Mouse (Mus musculus): Measurements from ENCODE around the gene Gars.

Gars gene

DNA sequence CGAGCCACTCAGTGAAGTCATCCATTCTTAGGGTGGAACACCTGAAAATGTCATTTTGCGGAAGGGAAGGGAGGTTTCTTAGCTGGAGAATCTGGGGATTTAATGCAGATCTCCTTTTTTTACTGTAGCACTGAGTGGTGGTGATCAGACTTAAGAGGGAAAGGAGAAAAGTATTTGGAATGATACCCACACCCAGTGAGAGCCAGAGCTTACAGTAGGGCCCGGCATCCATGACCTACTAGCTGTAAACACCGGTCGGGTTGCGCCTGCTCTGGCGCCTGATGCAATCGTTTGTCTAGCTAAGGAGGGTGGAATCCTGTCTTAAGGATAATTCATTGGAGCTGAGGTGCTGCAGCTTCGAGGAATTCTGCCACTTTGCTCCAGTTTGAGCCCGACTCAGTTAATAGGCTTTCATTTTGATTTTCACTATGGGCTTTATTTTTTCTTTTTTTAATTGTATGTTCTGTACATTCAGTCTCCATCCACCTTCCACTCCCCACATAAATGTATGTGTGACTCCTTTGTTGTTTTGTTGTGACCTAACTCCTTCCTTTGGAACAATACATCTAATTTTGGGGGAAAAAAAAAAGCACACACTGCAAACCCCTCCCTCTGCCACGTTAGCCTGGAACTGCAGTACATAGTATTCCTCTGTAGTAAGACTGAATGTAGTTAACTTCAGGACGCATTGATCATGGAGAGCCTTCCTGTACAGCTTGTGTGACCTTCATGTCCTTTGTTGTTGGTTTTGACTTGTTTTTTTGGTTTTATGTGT is 1.1 kb downstream of the Gars start:
- DNase-seq (ENCODE audit: low spot score in 2 of 2), result no peak

DNA sequence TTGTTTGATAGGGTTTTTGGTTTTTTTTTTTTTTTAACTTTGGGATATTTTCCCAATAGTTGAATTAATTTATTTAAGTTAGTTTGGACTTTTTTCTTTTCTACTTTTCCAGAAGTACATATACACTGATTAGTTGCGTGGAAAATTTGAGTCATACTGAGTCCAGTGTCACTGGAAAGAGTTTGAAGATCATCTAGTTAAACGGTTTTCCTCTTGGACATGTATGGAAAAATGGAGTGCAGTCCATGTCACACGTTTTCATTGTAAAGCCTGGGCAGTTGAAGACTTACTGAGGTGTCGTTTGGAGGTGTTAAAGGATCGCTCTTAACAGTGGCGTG is 1.6 kb downstream of the Gars start:
- DNase-seq (ENCODE audit: low spot score in 2 of 2), result no peak

DNA sequence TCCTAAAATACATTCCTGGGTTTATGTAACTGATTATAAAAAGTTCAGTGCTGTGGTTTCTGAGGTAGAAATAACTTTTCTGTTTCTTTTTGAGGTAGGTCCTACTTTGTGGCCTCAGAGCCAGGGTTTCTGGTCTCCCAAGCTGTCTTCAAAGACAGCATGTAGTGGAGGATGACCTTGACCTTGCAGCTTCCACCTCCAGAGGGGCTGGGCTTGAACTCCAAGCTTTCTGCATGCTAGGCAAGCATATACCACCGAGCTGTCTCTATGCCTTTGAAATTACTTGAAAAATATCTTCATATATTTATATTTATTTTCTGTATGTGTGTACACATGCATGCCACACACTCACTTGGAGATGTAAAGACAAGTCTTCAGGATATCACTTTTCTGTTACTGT is 2.2 kb downstream of the Gars start:
- DNase-seq (ENCODE audit: low spot score in 2 of 2), result no peak

DNA sequence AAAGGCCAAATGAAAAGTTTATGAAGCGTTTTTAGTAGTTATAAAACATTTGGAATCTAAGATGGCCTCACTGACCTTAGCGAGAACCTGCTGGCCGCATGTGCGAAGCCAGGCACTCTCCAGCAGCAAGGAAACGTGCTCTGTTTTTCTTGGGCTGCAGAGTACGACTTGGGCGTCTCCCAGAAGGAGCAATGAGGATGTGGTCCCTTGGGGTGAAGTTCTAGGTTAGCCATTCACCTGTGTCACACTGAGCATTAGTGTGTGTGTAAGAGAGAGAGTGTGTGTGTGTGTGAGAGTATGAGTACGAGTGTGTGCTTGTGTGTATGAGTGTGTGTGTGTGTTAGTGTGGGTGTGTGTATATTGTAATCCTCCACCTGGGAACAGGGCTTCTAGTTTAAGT is 5.4 kb downstream of the Gars start:
- no peak for DNase-seq (ENCODE audit: low spot score in 2 of 2)

DNA sequence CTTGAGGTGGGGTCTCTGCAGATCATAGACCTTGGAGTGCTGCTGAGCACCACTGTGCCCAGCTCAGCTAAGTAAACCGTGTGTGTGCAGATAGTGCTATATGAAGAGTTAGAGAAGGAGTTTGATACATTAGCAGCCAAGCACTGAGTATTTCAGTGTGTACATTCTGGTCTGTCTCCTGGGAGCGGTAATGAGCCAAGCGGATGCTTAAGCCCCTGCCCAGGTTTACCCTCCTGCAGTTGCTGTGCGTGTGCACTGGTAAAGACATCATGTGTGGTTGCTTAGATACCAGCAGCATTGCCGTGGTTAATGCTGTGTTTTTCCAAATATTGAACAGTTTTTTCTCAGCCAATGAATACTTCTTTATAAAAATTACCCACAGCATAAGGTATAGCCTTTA is 6.7 kb downstream of the Gars start:
- DNase-seq (ENCODE audit: low spot score in 2 of 2), result no peak

DNA sequence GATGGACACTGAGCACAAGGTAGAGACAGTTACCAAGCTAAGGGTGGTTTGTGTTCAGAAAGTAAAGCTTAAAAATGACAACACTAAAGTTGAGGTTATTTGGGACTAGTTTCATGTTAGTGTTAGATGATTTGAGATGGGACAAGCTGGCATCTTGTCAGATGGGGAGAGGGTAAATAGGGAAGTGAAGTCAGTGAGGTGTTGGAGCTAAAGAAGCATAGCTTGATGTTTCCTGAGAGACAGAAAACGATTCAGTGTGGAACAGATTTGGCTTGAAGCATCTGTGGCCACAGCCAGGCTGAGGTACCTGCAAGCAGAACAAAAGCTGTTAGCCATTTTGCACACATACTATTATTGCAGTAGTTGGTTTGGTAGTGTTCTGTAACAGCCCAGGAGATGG is 7.5 kb downstream of the Gars start:
- no peak for DNase-seq (ENCODE audit: low spot score in 2 of 2)

DNA sequence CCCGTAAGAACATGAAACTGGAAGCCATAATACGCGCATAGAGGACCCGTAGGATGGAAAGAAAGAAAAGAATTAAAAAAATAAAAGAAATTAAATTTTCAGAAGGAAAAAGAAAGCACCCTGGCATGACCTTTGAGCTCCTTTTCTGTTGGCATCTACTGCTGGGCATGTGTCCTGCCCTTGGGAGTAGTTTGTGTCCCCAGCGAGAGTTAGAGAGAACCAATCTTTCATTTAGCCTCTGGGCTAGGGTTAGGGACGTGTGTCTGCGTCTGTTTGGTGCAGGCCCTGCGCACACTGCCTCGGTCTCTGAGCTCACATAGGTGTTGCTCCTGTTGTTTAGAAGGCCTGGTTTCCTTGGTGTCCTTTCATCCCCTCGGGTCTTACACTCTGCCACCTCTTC is 11.4 kb downstream of the Gars start:
- no peak for DNase-seq (ENCODE audit: low spot score in 2 of 2)

DNA sequence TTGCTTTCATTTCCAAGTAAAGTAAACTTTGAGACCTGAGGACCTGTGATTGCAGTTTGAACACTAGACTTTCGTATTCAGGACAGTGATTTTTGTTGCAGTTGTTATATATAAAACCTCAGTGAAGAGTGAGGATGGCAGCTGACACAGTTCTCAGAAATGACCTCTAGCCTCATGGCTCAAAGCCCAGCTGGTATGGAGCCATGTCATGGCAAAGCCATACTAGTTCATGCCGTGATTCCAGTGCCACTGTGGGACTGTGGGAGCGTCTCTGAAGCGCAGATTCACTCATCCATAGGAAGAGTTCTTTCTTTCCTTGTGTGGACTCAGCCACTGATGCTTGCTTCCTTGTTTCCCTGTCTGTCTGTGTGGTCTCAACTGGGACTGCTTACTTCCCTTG is 16.7 kb downstream of the Gars start:
- no peak for DNase-seq (ENCODE audit: low spot score in 2 of 2)

DNA sequence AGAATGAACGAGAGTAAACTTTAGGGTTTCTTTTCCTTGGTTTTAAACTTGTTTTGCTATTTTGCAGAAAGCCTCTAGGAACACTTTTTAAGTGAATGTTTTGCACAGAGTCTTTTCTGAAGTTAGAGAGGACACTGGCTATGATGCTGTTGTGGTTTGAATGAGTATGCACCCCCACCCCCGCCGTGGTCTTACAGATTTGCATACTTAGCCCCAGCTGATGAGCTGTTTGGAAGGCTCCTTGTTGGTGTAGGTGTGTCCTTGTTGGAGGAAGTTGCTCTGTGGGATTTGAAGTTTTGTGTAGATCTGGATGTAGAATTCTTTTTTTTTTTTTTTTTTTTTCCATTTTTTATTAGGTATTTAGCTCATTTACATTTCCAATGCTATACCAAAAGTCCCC is 19.6 kb downstream of the Gars start:
- DNase-seq (ENCODE audit: low spot score in 2 of 2), result no peak

DNA sequence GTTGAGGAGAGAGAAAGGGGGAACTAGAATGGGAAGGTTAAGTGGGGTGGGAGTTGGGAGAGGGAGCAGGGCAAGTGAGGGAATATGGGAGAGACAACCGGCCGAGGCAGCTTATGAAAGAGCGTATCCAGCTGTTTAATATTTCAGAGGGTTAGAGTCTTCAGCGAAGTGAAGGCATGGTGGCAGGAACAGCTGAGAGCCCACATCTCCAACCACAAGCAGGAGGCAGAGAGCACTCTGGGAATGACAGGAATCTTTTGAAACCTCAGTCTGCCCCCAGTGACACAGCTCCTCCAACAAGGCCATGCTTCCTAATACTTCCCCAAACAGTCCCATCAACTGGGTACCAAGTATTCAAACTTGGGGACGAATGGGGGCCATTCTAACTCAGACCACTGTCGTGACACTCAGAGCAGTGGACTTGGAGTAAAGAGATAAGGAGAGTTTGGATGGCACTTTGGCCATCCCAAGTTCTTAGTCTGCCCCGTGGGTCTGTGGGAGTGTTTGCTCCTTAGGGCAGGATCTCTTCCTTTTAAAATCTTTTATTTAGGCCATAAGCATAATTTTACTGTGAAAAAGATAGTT is 22.5 kb downstream of the Gars start:
- DNase-seq (ENCODE audit: low spot score in 2 of 2), result no peak

DNA sequence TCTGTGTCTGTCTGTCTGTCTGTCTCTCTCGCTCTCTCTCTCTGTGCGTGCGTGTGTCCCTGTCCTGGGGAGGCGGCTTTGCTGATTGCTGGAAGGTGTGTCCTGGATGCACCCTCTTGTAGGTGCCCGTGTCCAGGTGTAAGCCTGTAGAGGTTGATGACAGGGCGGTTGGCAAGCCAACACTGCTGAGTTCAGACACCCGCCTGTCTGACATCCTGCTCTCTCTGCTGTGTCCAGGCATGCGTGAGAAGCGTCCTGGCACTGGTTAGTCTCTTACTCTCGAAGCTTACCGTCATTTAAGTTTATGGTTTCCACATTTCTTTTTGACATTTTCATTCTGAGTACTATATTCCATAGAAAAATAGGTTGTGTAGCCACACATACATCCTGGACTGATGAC is 23.5 kb downstream of the Gars start:
- no peak for DNase-seq (ENCODE audit: low spot score in 2 of 2)

DNA sequence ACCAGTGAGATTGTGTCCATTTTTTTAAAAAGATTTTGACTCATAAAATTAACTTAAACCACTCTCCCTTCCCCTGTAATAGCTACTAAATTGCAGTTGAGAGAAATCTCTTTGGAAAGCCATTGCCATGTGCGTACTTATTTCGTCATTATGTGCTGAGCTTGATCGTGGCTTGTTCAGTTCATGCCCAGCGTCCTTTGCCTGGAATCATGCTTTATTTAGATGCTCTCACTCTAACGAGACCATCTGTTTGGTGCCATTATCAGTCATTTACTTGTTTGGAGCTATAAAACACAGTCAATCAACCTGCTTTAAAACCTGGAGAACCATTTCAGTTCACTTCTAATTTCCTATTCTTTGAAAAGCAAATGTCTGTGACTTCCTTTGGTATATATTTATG is 24.4 kb downstream of the Gars start:
- DNase-seq (ENCODE audit: low spot score in 2 of 2), result no peak

DNA sequence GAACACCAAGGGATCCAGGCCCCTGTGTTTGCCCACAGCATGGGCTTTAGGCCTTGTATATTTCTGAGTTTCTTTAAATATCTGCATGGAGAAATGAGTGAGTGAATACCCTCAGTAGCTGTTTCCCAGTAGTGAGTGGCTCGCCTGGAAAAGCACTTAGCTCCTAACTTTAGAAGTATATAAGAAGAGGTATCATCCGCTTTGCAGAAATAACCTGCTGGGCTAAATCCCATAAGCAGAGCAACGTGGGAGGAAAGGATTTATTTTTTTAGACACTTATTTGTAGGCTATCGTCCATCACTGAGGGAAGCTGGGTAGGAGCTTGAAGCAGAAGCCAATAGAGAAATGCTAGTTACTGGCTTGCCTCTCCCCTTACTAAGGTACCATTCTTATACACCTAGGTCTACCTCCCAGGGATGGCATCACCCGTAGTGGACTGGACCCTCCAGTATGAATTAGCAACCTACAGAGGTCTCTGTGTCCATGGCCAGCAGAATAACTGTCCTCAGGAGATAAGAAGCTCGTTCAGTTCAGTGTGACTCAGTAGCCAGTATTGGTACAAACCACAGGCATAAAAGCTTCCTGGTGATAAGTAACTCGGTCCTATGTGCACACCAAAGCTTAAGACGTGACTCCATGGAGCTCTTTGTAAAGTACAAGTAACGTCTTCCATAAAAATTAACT is 26.1 kb downstream of the Gars start:
- no peak for DNase-seq (ENCODE audit: low spot score in 2 of 2)

DNA sequence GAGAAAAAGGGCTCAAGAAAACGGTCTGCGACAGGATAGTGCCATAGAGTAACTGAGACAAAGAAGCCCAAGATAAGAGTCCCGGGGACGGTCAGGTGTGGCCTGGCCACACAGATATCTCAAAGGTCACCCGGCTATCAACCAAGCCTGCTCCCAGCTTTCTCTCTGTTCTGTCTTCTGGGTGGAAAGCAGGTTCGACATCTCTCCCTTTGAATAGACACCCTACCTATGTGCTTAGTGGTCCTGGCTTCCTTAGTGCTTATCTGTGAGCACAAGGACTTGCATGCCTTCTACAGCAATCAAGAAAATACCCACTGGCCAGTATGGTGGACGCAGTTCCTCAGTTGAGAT is 26.6 kb downstream of the Gars start:
- no peak for DNase-seq (ENCODE audit: low spot score in 2 of 2)

DNA sequence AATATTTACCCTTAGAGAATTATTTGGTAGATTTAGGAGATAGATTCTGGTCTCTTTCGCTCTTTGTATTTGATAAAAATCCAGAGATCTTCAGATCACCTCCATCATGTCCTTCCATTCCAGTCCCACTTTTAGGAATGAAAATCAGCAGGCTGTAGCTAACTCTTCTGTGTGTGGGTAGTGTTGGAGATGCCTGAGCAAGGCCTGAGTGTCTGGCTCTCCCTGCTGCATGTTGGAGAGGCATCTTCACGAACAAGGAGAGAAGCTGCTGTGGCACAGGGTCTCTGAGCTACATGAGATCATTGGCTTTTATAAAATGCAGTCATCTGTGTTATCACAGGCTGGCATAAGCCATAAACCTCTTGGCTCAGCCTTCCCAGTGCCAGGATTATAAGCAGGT is 28.1 kb downstream of the Gars start:
- no peak for DNase-seq (ENCODE audit: low spot score in 2 of 2)

DNA sequence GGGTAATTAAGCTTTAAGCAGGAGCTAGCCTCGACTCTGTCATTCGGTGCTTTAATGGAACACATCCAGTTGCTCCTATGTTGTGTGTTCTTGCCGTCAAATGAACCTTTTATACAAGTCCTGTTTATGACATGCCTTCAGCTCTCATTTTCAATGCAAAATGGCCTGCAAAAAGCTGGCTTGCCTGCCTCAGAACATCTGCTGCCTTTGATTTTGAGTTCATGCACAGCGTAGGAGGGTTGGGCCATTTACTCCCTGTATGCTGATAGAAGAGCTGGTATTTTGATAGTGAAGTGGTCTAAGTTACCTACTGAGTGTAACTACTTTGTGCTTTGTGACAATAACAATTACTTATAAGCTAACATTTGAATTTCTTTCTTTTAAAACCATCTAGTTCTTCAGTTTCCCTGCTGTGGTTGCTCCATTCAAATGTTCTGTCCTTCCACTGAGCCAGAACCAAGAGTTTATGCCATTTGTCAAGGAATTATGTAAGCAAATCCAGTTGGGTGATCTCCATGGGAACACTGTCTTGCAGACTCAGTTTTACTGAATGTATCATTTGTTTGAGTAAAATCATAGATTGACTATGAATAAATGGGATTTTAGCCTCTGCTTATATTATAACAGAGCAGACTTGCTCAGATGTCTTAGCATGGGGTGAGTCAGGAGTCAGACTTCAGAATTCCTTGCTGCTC is 38.9 kb downstream of the Gars start:
- DNase-seq (ENCODE audit: low spot score in 2 of 2), result no peak

DNA sequence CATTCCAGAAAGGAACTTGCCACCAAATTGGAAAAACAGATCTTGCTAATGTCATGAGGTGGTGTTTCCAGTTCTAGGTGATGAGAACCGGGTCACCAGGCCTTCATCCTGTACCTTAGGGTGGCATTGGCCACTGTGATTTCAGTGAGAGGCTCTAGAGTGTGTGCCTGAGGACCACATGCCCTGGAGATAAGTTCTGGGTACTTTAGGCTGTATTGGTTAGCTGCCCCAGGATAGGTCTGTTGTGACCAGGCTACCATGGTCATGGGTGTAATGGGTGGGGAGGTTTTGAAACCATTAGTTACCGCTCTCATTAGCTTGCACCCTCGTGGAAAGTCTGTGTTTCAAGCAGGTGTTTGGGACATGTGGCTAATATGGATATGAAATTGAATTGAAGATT is 43.6 kb downstream of the Gars start:
- DNase-seq (ENCODE audit: low spot score in 2 of 2), result no peak

DNA sequence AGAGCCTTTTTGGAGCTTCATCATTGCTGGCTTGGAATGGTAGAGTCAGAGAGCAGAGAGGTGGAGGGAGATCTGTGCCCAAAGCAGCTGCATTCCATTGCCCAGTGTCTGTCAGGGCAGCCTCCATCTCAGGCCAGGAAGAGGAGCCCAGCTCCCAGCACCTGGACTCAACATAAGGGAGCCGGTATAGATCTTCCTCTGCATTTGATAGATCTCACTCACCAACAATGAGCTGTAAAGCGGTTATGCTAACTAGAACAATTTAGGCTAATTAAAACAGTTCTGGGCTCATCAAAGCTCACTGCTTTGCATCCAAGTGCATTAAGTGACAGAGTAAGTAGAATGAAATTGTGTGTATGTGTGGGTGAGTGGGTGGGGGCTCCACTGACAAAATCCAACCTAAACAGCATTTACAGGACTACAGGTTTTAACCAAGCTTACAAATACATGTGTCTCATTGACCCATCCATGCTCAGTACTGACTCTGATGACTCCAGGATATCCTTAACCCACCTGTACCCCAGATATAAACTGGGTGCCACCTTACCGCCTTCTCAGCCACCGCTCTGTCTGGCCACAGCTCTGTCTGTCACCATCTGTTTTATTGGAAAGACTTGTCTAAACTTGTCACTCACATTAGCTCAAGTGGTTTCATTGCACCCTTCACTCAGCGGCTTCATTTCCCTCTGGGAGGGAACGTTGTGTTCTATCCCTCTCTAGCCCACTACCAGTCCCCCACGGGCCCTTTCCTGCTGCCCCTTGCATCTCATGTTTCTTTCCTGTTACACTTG is 44.6 kb downstream of the Gars start:
- DNase-seq (ENCODE audit: low spot score in 2 of 2), result no peak

DNA sequence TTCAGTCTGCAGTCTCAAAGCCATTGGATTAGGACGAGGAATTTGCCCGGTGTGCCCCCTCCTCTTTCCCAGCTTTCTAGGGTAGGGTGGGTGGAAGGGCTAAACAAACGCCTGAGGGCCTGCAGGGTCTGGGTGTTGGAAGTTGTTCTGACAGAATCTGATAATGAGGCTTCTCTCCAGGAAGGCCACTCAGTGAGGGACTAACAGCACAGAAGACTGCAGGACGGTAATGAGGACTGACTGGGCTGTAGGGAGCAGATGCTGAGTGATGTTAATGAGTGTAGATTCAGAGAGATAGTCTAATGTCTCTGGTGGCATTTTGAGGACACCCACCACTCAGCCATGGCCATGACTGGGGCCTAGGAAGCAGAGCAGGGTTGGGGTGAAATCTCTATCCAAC is 49.5 kb downstream of the Gars start:
- no peak for DNase-seq (ENCODE audit: low spot score in 2 of 2)

DNA sequence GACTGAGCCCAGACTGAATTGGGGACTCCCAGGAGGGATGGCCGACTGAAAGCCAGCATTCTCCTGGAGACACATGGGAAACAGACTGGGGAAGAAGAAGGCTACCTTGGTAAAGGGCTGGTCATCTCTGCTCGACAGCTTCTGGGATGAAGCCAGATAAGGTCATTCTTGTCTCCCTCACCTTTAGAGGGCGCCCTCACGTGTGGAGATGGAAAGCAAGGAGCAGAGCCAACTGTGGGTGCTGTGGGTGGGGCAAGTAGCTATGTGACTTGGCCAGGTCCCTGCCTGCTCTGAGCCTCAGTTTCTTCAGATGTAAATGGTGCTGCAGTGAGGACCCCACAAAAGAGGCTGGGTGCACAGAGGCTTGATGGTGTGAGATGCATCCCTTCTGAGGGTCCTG is 52.8 kb downstream of the Gars start:
- DNase-seq (ENCODE audit: low spot score in 2 of 2), result no peak

DNA sequence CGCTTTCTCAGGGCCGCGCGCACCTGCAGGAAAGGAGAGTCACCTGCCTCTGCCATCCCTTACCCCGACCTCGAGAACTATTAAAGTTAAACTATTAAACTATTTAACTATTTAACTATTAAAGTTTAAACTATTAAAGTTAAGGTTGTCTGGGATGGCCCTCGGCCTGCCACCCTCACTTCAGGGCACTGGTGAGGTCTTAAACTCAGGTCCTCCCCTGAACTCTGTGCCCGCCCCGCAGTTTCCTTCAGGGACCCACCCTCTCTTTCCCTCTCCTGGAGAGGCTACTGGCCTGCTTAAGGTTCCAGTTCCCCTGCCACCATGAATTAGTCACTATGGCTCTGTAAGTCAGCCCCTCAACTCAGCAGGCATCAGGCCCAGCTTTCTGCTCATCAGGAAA is 53.6 kb downstream of the Gars start:
- DNase-seq (ENCODE audit: low spot score in 2 of 2), result no peak

DNA sequence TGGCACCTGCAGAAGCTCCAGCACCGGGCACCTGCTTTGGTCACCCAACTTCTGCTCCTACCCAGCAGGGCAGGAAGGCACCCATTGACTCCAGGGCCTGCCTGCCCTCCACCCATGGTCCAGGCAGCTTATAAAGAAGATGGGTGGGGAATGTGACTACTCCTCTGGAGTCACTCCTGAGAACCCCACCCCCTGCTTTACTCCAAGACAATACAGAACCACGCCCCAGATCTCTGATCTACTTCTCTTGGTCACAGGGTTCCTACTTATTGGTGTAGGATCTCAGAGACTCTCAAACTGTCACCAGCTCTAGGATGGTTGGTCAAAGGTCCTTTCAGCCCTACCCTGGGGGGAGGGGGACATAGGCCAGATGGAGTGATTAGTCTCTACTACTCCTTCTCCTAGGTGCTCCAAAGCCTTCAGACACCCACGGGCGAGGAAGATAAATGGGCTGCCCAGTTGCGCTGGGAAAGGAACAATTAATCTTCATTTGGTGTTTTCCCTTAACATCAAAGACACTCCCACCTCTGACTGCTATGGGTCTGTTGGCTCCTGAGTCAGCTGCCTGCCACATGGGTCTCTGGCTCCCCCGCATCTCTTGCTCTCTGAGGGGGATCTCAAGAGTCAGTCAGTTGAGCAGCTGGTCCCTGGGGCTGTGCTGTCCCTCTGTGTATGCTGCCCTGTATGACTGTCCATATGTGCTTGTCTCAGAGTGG is 55.8 kb downstream of the Gars start:
- no peak for DNase-seq (ENCODE audit: low spot score in 2 of 2)
